Comparison of ENCODE assay signal across 9 mouse cellular contexts in genomic region chr12:12937088-12937487, GRCm38 (mm10). TPM values are rescaled to one million over a fixed set of nuclear protein-coding genes. Genes with fewer than 3 reads are reported as not detected.
DNase-seq lines count a peak whose midpoint lies in the region; ATAC-seq and TF ChIP-seq lines count a peak whose summit lies in the region.
"Had no signal": no experiment of that assay in that cellular context is flagged by ENCODE, and none has a peak within 500 bp of the region (broad histone marks: within the 10 kb centered on the region; RNA-seq: fewer than 3 reads in every experiment).

No protein-coding gene starts in this region.

- H3K27me3 ChIP-seq in heart, embryonic 12.5 days (replicated peaks) = no peaks in the 10 kb centered on the region
- no peaks in the 10 kb centered on the region for H3K27me3 ChIP-seq in ES-Bruce4 (ENCODE audit: control insufficient read depth, insufficient read depth, low read length, poor library complexity, severe bottlenecking)
- H3K27me3 ChIP-seq in forebrain, embryonic 15.5 days = no peaks in the 10 kb centered on the region
- H3K27me3 ChIP-seq in limb, embryonic 12.5 days = no peaks in the 10 kb centered on the region

- TF ChIP-seq EP300 in ES-Bruce4 (IDR thresholded peaks at IDR 0.05; ENCODE audit: insufficient read depth, low read depth, low read length) = no peak

- no peak for DNase-seq in heart, adult 9 months (ENCODE audit: low spot score in 2 of 2)
- peak; percentile 7 to 10 for DNase-seq in right cerebral cortex, postnatal 36 days (ENCODE audit: low spot score in 2 of 2)
- DNase-seq in cerebellum, adult 11-12 months = no peak

- peak overlapping the region; percentile 76; the same call in 1 of the 2 replicates for H3K4me2 ChIP-seq in heart, embryonic 12.5 days
- H3K4me2 ChIP-seq in forebrain, embryonic 15.5 days (replicated peaks) = peak overlapping the region; percentile 77
- H3K4me2 ChIP-seq in limb, embryonic 12.5 days = peak overlapping the region; percentile 94

- no peak for ATAC-seq in heart, embryonic 12.5 days (ENCODE audit: insufficient number of reproducible peaks, low FRiP score)
- no peak for ATAC-seq in forebrain, embryonic 15.5 days (replicated peaks)
- ATAC-seq in limb, embryonic 12.5 days (ENCODE audit: insufficient number of reproducible peaks, insufficient read depth, low FRiP score, low TSS enrichment, low read depth) = no peak
- no peak for ATAC-seq in erythroid progenitor cell, adult 5-6 weeks (replicated peaks; ENCODE audit: low FRiP score, poor library complexity, severe bottlenecking)

- H3K9ac ChIP-seq in heart, embryonic 12.5 days = peak overlapping the region; percentile 89; the same call in 1 of the 2 replicates
- H3K9ac ChIP-seq in ES-Bruce4 (ENCODE audit: low read depth, poor library complexity, severe bottlenecking) = peak overlapping the region; percentile 93
- H3K9ac ChIP-seq in forebrain, embryonic 15.5 days (replicated peaks) = peak overlapping the region; percentile 99
- peak overlapping the region; percentile 87 for H3K9ac ChIP-seq in limb, embryonic 12.5 days (replicated peaks)

- no peak for TF ChIP-seq POLR2A in ES-Bruce4 (IDR thresholded peaks at IDR 0.05; ENCODE audit: insufficient read depth, low read length)

- no peak for TF ChIP-seq CTCF in ES-Bruce4 (IDR thresholded peaks at IDR 0.05; ENCODE audit: low read depth, low read length)

- peak overlapping the region; percentile 73 for H3K4me3 ChIP-seq in heart, embryonic 12.5 days
- peak overlapping the region; percentile 60 for H3K4me3 ChIP-seq in ES-Bruce4 (ENCODE audit: low read depth, low read length)
- H3K4me3 ChIP-seq in forebrain, embryonic 15.5 days = peak overlapping the region; percentile 94
- peak overlapping the region; percentile 80 for H3K4me3 ChIP-seq in limb, embryonic 12.5 days (replicated peaks)

- H3K4me1 ChIP-seq in heart, embryonic 12.5 days (replicated peaks) = peaks cover 18% of the 10 kb centered on the region
- H3K4me1 ChIP-seq in ES-Bruce4 (ENCODE audit: control insufficient read depth, insufficient read depth, low read length) = no peaks in the 10 kb centered on the region
- peaks cover 15% of the 10 kb centered on the region for H3K4me1 ChIP-seq in forebrain, embryonic 15.5 days
- H3K4me1 ChIP-seq in limb, embryonic 12.5 days (replicated peaks) = peaks cover 37% of the 10 kb centered on the region

- H3K36me3 ChIP-seq in heart, embryonic 12.5 days = peaks cover 29% of the 10 kb centered on the region
- peaks cover 47% of the 10 kb centered on the region for H3K36me3 ChIP-seq in ES-Bruce4 (ENCODE audit: control insufficient read depth, insufficient read depth, low read length, poor library complexity, severe bottlenecking)
- H3K36me3 ChIP-seq in forebrain, embryonic 15.5 days = peaks cover 30% of the 10 kb centered on the region
- peaks cover 38% of the 10 kb centered on the region for H3K36me3 ChIP-seq in limb, embryonic 12.5 days

- no peak overlapping the region for H3K27ac ChIP-seq in heart, embryonic 12.5 days (ENCODE audit: poor library complexity, severe bottlenecking)
- H3K27ac ChIP-seq in ES-Bruce4 (ENCODE audit: insufficient read depth, low read length) = peak overlapping the region; percentile 65
- peak overlapping the region; percentile 99 for H3K27ac ChIP-seq in forebrain, embryonic 15.5 days (replicated peaks)
- H3K27ac ChIP-seq in limb, embryonic 12.5 days = no peak overlapping the region

- no peaks in the 10 kb centered on the region for H3K9me3 ChIP-seq in heart, embryonic 12.5 days (replicated peaks)
- H3K9me3 ChIP-seq in ES-Bruce4 (replicated peaks; ENCODE audit: control insufficient read depth, insufficient read depth, low read length, poor library complexity, severe bottlenecking) = no peaks in the 10 kb centered on the region
- no peaks in the 10 kb centered on the region for H3K9me3 ChIP-seq in forebrain, embryonic 15.5 days
- H3K9me3 ChIP-seq in limb, embryonic 12.5 days = no peaks in the 10 kb centered on the region

- WGBS in heart, embryonic 12.5 days = 81% methylated on average over 30 of the region's 30 CpGs
- WGBS in forebrain, embryonic 15.5 days = 53% methylated on average over 30 of the region's 30 CpGs
- 54% methylated on average over 30 of the region's 30 CpGs for WGBS in limb, embryonic 12.5 days

RNA-seq across cellular contexts. Expression of gene Mycn, which starts 4.6 kb away (rescaled TPM):
- 75.0 and 75.6 TPM in 2 replicates for polyA plus RNA-seq in heart, embryonic 12.5 days (2016; fragmentation: Nextera tagmentation; extraction: Ambion mirVana)
- polyA plus RNA-seq in ES-Bruce4 (2011; ENCODE audit: insufficient read depth, insufficient read length, low read depth, missing spikeins) = 75.0 and 78.6 TPM in 2 replicates
- 162 and 167 TPM in 2 replicates for polyA plus RNA-seq in forebrain, embryonic 15.5 days (2015; fragmentation: Nextera tagmentation; extraction: Ambion mirVana)
- 115 and 129 TPM in 2 replicates for polyA plus RNA-seq in limb, embryonic 12.5 days (2016; fragmentation: Nextera tagmentation; extraction: Ambion mirVana)
- not detected in 2 replicates for total RNA-seq in erythroid progenitor cell, adult 5-6 weeks (2015; ENCODE audit: low replicate concordance)
- 1.0 TPM in 1 of 2 replicates, not detected in the other for total RNA-seq in erythroid progenitor cell, adult 5-6 weeks (2017; ENCODE audit: low replicate concordance)
- total RNA-seq: MEL had no signal

Comparison
In these comparisons a context has a peak if more than half of its experiments do, and no peak if none do; other contexts are left out.
1. H3K27ac ChIP-seq: peak in ES-Bruce4 (single experiment) and forebrain, embryonic 15.5 days (single experiment); none in heart, embryonic 12.5 days (single experiment) and limb, embryonic 12.5 days (single experiment).
2. DNase-seq: peak in right cerebral cortex, postnatal 36 days (2 of 2); none in heart, adult 9 months (0 of 2) and cerebellum, adult 11-12 months (single experiment).
3. Peak in every context shown above with its lines, with median percentiles within 50 percentile points of each other: H3K4me2 ChIP-seq, H3K4me3 ChIP-seq and H3K9ac ChIP-seq.